Mouse (Mus musculus) neutrophil, adult 59 days (primary cell): ENCODE measurements around the gene B020031M17Rik. TPM values are rescaled to one million over a fixed set of nuclear protein-coding genes. Genes with fewer than 3 reads are reported as not detected.

Source experiments
- total RNA-seq, 2 experiments: library from RNA; stranded (reverse); gene quantifications; 1 replicate in 1 of 2; 2 replicates in 1 of 2; pipeline ENCODE4 v1.2.4; 2023

Gene B020031M17Rik
- not detected for total RNA-seq

GRCm38 (mm10) chr13:119950706-119951105 is at the start of gene B020031M17Rik:
TSS of gene B020031M17Rik (minus strand) at chr13:119950806.

GRCm38 (mm10) chr13:119929172-119929571 is 21.4 kb downstream of the B020031M17Rik start, which contains the start of gene Gm21761:
TSS of gene Gm21761 (minus strand) at chr13:119929272.

Other genes starting within 250 kb of the B020031M17Rik start
- under 1 TPM; 0.42 to 0.75 TPM for gene Nim1k, start 194.9 kb downstream of the B020031M17Rik start, total RNA-seq
- gene Zfp131, start 159.9 kb downstream of the B020031M17Rik start, total RNA-seq: 10 to 100 TPM; 43.0 to 47.8 TPM
- gene AF067063, start 120.6 kb downstream of the B020031M17Rik start, total RNA-seq: not detected
- not detected for gene D13Ertd608e, start 114.8 kb downstream of the B020031M17Rik start, total RNA-seq
- gene Tcstv1, start 56.0 kb downstream of the B020031M17Rik start, total RNA-seq: not detected
- gene Gm21761, start 21.5 kb downstream of the B020031M17Rik start, total RNA-seq: not detected
- gene Gm36079, start 76.2 kb upstream of the B020031M17Rik start, total RNA-seq: 1 to 10 TPM; 3.7 to 8.5 TPM
- gene Gm21188, start 101.4 kb upstream of the B020031M17Rik start, total RNA-seq: 10 to 100 TPM; 62.1 TPM
- not detected for gene Gm20767, start 189.4 kb upstream of the B020031M17Rik start, total RNA-seq
- not detected for gene Gm21818, start 221.6 kb upstream of the B020031M17Rik start, total RNA-seq